Mouse (Mus musculus): ENCODE data around the gene Trpm4. TPM values are rescaled to one million over a fixed set of nuclear protein-coding genes. Genes with fewer than 3 reads are reported as not detected.

The Trpm4 gene
- total and polyA plus RNA-seq, 3 experiments, result 5.2 to 9.4 (median 8.8) TPM

DNA sequence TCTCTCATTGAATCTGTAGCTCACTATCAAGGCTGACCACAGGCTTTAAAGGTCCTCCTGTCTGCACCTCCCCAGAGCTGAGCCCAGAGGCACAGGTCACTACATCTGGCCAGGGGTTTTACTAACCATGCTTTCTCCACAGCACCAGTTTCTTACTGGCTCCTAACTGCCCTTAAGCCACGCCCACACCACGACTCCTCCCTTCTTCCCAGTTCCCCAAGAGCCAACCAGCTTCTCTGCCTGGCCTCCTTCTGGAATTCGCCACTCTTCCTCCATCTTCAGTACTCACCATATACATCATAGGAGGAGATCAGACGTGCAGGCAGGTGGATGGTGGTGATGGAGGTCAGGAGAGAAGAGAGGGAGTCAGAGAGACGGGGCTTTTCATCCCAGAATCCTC, 19.5 kb upstream of the Trpm4 start:
- DNase-seq, result no peak

DNA sequence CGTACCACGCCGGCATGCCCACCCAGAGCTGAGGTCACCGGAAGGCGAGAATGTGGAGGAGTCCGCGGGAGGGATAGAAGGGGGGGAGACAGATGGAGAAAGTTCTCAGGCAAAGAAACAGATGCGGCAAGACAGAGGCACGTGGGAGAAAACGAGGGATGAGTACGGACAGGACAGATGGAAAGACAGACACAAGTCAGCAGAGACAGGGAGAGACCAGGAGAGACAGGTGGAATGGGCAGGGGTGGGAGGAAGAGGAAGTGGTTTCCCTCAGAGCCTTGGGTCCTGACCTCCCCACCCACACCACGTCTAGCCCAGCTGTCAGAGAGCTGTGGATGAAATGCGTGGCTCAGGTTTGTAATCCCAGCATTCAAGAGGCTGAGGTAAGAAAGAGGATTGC, 13.3 kb upstream of the Trpm4 start:
- no peak for DNase-seq

DNA sequence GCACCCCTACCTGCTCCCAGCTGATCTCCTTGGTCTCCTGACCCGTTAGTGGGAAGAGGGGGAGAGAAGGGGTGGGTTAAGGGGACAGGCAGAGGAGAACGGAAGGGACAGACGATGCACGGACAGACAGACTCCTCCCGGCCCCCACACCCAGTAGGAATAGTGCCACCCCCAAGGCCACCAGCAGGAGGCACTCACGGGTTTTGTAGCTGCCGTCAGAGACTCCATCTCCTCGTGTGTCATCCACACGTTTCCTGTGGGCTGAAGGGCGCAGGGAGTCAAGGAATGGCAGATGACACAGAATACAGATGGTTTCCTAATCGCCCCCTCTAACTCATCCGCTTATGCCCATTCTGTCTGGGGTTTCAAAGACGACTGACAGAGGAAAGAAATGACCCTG, 10.0 kb upstream of the Trpm4 start:
- no peak for DNase-seq

DNA sequence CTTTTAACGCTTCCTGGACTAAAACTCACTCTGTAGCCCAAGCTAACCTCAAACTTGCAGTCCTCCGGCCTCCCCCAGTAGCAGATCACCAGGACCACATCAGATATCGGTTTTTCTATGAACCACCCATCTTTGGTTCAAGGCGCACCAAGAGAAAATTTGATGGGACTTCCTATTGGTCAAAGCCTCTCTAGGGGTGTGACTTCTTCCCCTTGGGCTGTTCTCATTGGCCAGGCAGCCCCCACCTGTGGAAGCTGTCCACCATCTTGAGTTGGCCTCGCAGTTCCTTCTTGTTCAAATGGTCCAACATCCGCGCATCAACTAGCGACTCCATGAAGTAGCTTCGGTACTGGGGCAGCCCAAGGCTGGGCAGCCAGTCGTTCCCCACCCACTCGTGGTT, 8.5 kb upstream of the Trpm4 start:
- DNase-seq, result no peak

DNA sequence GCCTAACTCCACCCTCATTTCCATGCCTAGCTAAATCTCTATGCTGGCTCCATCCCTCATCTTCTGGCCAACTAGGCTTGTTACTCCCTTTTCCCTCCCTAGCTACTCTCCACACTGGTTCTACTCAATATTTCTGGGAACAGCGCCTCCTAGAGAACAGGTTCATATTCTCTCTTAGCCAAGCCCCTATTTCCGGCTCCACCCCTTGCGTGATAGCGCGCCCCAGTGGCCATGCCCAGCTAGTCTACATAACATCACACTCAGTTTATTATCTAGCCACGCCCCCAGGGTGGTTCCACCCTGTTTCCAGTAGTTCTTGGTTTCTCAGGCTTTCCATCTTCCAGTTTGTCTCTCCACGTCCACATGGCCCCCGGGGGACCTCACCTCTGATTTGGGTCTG, 7.7 kb upstream of the Trpm4 start:
- peak; percentile 66 for DNase-seq

DNA sequence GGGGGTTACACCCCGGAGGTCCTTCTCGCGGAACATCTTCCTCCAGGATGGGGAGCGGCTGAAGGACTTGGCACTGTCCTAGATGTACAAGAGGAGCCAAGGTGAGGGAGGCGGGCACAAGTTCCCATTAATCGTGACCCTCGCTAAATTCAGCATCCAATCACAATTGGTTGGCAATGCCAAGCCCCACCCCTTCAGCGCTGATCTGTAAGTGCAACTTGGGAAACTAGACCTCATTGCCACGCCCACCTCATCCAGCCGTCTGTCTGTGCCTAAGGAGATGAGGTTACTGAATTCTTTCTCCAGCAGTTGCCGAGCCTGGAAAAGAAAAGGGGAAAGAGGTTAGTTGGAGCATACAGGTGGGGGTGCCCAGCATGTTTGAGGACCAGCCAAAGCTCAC, 7.1 kb upstream of the Trpm4 start:
- peak; percentile 58 for DNase-seq

DNA sequence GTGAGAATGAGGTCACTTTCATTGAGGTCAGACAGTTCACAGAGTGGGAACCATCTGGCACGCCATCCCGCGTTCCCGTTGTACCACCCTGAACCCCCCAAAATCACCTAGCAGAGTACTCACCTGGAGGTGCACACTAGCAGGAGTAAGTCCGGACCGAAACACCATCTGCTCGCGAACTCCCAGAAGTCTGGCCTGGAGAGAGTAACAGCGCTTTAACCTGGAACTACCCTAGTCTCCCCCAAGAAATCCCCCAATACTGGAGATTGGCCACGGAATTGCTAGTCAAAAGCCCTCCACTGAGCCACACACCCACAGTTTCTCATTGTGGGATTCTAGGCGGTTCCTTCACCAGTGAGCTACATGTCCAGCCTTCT, 6.5 kb upstream of the Trpm4 start:
- DNase-seq, result no peak

DNA sequence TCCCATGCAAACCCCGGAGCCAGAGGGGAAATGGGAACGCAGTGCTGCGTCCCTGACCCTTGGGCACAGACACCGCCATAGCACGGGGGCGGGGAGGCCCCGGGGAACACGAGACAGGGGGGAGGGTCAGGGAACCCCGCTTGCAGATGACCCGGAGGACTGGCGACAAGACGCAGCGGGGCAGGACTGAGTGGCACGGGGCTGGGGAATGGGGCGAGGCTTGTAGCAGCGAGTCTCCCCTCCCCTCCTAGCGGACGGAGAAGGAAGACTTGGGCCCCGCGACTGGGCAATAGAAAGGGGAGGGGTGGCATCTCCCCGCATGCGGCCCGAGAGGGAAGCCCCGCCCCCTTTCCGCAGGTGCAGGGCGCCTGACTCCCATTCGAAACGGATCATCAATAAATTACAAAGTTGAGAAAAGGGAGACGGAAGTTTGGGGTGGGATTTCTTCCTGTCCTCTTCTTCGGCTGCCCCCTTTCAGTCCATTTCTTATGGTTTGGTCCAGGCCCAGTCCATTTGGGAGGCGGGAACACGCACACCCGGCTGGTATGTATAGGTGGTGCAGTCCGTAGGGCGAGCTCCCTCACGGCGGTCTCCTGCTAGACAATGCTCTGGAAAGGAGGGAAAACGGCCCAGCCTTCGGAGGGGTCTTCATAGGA, 6.0 kb upstream of the Trpm4 start:
- peak; percentile 75 for DNase-seq

DNA sequence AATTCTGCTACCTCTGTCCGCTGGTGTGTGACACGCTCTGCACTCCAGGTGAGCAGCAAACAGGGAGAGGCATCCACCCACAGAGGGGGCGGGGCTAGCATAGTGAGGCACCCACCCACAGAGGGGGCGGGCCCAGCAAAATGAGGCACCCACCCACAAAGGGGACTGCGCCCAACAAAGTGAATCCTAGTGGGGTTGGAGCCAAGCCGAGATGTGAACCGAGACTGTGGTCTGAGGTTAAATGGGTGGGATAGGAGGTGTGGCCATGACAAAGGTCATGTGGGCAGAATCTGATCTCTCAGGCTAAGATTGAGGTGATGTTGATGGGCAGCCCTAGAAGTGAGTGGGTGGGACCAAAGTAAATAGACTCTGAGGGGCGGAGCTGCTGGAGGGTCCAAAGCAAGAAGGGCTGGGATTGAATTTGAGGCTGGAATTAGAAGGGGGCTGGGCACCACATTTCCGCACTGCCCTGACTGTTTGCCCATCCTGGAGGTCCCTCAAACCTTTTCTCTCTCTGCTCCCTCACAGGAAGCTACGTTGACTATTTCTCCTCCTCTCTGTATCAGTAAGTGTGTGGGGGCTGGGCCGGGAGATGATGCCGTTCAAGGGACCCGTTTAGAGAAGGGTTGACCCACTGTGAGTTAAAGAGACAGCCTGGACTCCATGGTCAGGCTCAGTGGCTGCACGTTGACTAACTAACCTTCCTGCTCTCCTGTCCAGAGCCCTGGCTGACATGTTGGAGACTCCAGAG, 4.8 kb upstream of the Trpm4 start:
- DNase-seq, result no peak

DNA sequence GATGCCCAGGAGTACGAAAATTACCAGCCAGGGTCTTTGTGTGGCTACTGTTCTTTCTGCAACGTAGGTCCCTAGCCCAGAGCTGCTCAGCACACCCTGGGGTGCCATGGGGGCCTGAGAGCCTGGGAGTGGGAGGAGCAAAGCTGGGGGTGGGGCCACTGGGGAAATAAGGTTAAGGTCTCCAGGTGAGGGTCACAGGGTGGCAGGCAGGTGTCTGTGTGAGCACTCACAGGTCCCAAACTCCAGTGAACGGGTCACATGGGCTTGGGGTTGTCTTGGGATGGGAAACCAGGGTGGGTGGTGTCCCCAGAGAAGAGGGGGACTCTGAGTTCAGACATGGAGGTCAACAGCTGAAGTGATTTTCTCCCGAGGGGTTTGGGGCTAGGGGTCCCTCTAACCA, 3.9 kb upstream of the Trpm4 start:
- DNase-seq, result no peak

DNA sequence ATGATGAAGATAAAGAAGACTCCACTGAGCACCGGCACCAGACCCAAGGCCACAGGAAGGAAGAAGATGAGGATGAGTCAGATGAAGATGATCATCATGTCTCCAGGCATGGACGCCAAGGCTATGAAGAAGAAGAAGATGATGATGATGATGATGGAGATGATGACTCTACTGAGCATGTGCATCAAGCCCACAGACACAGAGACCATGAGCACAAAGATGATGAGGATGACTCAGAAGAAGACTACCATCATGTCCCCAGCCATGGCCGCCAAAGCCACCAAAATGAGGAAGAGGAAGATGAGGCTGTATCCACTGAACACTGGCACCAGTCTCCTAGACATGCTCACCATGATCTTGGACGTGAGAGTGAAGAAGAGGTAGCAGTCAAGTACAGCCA, 2.7 kb upstream of the Trpm4 start:
- DNase-seq, result no peak

DNA sequence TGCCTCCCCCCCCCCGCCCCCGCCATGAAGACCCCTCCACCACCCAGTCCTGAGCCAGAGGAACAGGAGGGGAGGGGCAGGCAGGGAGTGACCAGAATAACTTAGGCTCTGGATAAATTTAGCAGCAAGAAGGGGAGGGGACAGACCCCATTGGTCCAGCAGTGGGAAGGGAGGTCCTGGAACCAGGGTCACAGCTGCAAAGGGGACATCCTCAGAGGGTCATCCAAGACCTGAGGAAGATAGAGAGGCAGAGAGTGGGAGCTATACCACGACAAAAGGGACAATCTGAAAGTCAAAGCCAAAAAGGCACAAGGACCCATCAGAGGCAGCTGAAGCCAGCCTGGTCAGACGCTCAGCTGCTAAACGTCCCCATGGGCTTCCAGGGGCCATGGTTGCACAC, 1.5 kb upstream of the Trpm4 start, which contains the start of gene Hrc:
Hrc (plus strand) TSS at position 235 of the 400 bp plus-strand sequence.
- no peak for DNase-seq

DNA sequence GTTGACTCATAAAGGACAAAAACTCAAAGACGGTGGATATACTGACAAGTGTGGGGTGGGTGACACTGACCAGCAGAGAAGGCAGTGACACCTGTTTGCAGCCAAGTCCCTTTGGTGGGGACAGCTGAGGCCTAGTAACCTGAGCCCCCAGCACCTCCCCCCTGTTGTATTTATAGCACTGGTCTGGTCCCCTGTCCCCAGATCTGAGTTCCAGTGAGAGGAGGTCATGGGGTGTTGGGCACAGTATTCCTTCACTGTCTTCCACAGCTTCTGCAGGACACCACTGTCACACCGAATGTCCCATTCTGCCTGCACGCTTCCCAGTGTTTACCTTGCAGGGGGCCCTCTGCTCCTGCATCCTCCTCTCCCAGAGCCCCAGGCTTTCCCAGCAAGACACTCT, 1.0 kb upstream of the Trpm4 start:
- no peak for DNase-seq

DNA sequence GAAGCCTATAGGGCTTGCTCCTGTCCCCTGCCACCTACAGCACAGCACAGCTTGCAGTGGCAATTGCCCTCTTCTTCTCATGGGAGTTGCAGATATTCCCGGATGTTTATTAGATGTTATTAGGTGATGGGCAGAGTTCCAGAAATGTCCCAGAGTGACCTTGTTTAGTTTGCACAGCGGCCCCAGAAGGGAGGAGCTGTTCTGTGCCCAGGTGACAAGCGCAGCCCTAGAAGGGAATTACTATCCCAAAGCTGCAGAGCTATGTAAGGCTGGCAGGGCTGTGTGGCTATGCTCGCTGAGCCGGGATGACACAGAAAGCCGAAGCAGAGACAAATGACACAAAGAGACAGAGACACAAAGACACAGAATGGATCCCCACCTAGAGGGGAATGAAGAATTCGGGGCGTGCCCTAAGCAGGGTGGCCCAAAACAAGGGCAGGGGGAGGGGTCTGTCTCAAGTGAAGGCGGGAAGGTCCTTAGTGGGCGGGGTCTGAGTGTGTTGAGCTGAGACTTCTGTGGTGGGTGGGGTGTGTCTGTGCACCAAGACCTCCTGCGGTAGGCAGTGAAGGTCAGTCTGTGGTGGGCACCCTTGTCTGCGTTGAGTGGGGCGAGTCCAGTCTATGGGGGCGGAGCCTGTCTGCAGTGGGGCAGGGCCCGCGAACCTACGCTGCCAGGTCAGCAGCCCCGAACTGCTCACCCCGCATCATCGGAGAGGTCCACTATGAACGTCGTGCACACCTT, 725 bp downstream of the Trpm4 start:
- DNase-seq, result peak; percentile 58

DNA sequence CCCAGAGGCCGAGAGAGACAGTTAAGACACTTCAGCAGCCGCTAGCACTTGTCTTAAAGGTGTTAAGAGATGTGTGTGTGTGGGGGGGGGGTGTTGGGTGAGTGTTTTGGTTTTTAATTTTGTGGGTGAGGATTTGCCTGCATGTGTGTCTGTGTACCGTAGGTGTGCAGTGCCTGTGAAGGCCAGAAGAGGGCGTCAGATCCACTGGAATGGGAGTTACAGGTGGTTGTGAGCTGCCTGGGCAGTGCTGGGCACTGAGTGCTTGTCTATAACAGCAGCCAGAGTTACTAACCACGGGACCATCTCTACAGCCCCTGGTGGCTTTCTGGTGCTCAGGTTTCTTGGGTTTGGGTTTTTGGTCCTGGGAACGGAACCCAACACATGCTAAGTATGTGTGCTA, 2.1 kb downstream of the Trpm4 start:
- DNase-seq, result no peak

DNA sequence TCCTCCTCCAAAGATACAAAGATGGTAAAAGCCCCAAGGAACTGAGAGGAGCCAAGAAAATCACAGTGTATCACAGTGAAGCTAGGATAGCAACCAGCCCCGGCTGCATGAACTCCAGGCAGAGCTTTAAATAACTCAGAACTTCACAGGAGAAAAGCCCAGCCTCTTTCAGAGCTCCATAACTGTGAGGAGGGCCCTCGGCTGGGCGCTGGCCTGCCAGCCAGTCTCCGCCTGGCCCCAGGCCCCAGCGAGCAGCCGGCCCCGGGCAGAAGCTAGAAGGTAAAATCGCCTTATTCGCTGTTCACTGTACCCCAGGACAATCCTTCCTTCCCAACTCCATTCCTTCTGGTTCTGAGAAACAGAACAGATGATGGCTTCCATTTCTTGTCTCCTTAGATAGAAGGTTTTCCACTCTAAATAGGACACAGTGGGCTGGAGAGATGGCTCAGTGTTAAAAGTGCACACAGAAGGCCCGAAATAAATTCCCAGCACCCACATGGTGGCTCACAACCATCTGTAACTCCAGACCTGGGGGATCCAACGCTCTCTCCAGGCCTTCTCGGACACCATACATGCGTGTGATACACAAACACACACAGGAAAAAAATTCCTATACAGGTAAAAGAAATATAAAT, 4.6 kb downstream of the Trpm4 start:
- DNase-seq, result no peak

DNA sequence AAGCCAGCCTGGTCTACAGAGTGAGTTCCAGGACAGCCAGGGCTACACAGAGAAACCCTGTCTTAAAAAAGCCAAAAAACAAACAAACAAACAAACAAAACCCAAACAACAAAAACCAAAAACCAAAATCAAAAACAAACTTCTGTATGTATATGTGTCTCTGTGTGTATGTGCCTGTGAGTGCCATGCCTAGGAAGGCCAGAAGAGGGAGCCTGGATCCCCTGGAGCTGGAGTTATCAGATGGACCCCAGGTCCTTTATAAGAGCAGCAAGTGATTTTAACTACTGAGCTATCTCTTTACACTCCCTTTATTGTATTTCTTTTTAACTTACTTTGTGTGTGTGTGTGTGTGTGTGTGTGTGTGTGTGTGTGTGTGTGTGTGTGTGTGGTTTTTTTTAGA, 7.8 kb downstream of the Trpm4 start:
- no peak for DNase-seq

DNA sequence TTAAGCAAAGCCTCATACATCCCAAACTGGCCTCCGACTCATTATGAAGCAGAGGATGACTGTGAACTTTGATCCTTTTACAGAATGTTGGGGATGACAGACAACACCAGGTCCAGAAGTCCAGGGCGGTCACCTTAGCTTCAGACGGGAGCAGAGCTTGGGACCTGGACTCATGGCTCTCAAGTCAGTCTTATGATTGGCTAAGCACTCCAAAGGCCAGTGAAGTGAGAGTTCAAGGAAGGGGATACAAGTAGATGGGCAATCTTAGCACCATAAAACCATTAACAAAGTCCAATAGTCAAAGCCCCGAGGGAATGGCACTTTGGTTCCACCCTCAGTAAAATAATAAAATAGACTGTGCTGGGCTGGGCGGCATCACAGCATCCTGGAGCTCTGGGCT, 10.5 kb downstream of the Trpm4 start:
- DNase-seq, result no peak

DNA sequence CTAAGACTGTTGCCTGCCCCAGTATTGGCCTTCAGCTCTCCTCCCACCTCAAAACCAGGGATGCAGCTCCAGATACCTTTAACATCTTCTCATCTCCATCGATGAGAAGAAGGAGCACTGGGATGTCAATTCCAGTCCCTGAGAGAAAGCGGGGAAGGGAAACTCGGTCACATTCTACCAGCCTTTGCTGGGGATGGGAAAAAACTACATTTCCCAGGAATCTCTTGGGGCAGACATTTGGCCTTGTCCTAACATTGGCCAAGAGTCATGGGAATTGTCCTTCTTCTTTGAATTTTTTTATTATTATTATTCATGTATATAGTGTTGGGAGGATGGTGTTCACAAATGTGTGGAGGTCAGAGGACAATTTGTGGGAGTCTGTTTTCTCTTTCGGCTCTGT, 11.3 kb downstream of the Trpm4 start:
- DNase-seq, result no peak

DNA sequence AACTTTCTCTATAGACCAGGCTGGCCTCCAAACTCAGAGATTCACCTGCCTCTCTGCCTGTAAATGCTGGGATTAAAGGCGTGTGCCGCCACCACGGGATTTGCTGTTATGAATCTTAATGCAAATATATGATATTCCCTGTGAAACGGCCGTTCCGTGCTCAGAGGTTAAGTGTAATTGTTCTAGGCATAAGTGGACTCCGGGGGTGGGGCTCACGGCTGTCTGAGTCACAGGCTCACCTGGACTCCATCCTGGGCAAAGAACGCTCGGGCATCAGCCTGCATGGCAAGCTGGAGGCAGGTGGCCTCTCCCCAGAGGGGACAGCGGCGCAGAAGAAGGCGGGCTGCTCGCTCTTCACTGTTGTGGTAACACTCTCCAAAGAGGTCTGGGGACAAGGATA, 17.0 kb downstream of the Trpm4 start:
- no peak for DNase-seq

DNA sequence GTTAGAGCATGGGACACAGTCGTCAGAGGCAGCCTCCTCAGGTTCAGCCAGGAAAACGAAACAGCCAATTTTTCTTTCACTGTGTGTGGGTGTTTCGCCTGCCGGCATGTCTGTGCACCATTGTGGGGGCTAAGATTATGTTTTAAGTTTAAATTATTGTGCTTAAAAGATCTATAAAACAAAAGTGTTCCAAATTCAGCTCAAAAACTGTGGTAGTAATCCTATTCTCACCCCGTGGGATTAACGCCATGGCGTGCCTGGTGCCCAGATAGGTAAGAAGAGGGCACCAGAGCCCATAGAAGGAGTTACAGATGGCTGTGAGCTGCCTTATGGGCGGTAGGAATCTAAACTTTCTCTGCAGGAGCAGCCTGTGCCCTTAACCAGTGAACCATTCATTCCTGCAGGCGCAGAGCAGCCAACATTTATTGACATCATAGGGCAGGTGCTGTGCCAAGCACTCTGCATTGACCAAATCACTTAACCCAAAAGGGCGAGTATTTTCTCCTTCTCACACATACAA, 18.3 kb downstream of the Trpm4 start:
- no peak for DNase-seq

DNA sequence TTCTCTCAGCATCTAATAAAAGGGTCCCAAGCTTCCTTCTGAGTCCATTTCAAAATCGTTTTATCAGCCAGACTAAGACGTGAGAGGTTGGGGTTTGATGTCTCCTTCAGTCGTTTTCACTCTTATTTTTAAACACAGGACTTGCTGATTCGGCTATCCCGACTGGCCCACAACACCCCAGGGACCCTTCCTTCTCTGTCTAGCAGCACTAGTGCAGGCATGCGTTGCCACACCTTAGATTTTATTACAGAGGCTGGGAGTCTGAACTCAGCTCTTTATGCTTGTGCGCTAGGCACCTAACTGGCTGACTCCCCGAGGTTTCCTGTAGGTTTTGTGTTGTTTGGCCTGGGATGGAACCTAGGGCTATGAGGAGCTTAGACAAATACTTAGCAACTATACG, 20.1 kb downstream of the Trpm4 start:
- no peak for DNase-seq
